Mouse (Mus musculus): ENCODE data around the gene G6pd2.

Gene G6pd2

DNA sequence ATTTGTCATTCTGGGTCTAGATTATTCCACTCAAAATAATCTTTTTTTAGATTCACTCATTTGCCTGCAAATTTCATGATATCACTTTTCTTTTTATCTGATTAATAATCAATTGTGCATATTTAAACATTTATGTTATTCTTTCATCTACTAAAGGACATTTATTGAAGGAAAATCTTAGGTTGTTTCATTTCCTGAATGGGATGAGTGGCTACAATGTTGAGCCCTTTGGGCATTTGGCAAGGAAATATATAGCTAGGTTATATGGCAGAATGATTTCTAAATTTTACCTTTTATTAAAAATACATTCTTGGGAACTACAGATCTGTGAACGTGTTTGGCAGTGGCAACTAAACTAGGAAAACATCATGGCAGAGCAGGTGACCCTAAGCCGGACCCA lies at the start of gene G6pd2:
G6pd2 (plus strand) TSS at position 301 of the 400 bp plus-strand sequence.
- no peak for DNase-seq

- no peak for DNase-seq
These were observed 44.4 kb upstream of the G6pd2 start for GRCm38 (mm10) chr5:61764214-61764613.

GRCm38 (mm10) chr5:61832935-61833551 lies 24.4 kb downstream of the G6pd2 start:
- no peak for DNase-seq

GRCm38 (mm10) chr5:61843891-61844290 lies 35.3 kb downstream of the G6pd2 start:
- no peak for DNase-seq
